Mouse (Mus musculus) gastrocnemius, adult 2 months (tissue): ENCODE measurements around the gene Rhbdl3. TPM values are rescaled to one million over a fixed set of nuclear protein-coding genes. Genes with fewer than 3 reads are reported as not detected.

Experiments
- DNase-seq: peaks from one replicate; pipeline ENCODE4 v3.0.0; 2022
- H3K27ac ChIP-seq: fragments of 200-600 bp; 2 replicates; pipeline ENCODE4 v1.8.1; 2022; ENCODE audit warnings: mild to moderate bottlenecking
- H3K4me3 ChIP-seq: fragments of 200-600 bp; 2 replicates; pipeline ENCODE4 v1.8.1; 2022; ENCODE audit warnings: mild to moderate bottlenecking, moderate library complexity
- CTCF ChIP-seq: fragments of 200-600 bp; IDR thresholded peaks from 2 replicates; pipeline ENCODE4 v1.8.1; 2022; ENCODE audit warnings: antibody characterized with exemption, mild to moderate bottlenecking, moderate library complexity
- intact Hi-C: fragments of 180-260 bp; cut with DNase I; formaldehyde crosslinking; loops from one replicate; pipeline ENCODE4 v1.15.1; 2025
- total RNA-seq, 2 experiments: library from RNA; stranded (reverse); gene quantifications; 2 replicates each; pipeline ENCODE4 v1.2.3; 2021

Rhbdl3 gene
- total RNA-seq, 2 experiments from 2014 or later: 3.9 to 7.6 TPM

DNA sequence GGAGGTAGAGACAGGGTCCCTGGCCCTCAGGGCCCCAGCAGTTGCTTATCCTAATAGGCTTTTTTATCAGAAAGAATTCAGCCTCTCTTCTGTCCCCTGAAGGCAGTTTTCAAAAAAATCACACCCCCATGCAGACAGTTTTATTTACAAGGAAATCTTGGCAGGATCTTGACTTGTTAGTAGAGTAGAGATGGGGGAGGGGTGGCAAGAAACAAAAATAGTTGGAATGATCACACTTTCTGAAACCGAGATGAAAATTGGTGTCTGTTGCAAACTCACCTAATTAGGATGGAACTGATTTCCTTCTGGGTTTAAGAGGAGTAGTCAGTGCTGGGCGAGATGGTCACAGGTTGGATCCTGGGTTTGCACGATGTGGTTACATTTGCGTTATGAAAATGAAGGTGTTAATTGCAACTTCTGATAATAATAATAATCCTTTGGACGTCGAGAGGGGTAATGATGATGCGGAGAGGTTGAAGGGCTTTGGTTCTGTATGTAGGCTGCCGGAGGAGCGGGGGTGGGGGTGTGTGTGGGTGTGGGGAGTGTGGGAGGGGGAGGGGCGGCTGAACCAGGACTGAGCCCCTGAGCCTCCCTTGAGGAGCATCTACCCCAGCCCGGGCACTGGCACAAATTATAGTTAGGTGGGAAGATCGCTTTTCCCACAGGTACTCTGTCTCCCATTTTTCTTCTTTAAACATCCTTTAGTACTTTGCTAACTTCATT, 1.0 kb upstream of the Rhbdl3 start:
- H3K4me3 ChIP-seq: no peak overlapping the region; the same call in 1 of the 2 replicates
- intact Hi-C loops: loop anchor here (5.0 kb wide), 1 partner anchor 53 kb away; no protein-coding TSS in a partner anchor
- DNase-seq: no peak
- no peak for TF ChIP-seq CTCF
- no peak overlapping the region for H3K27ac ChIP-seq

DNA sequence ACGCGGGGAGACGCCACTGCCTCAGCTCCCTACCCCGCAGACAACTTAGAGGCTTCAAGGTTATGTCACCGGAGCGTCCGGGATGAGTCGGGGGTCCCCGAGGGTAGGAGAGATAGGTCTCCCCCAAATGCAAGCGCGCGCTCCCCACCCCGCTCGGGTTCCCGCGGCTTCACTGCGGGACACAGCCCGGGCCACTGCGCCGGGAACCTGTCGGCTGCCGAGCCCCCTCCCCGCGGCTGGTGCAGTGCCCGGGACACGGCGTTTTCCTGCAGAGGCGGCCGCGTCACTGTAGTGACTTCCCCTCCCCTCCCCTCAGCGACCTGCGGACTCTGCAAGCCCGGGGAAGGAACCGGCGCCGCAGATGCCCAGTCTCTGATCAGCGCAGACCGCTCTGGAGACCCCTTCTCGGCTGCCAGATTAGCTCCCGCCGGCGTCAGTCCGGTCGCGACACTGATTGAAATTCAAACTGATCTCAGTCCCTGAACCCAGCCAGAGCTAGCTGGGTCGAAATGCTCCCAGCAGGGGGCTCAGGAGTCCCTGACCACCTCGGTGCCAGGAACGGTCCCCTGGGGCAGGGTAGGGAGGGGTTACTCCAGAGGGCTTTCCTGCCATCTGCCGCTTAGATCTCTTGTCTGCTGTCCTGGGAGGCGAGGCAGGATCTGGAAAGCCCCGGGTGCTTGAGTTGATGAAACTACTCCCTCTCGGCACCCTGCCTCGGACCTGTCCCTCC, 769 bp downstream of the Rhbdl3 start:
- peak; percentile 82 for DNase-seq
- Histone ChIP-seq H3K27ac (peak overlapping the region; percentile 86), H3K4me3 (peak overlapping the region; percentile 95)
- intact Hi-C loops: loop anchor here (5.0 kb wide), 1 partner anchor 51 kb away; no protein-coding TSS in a partner anchor
- TF ChIP-seq CTCF: peak; percentile 46

DNA sequence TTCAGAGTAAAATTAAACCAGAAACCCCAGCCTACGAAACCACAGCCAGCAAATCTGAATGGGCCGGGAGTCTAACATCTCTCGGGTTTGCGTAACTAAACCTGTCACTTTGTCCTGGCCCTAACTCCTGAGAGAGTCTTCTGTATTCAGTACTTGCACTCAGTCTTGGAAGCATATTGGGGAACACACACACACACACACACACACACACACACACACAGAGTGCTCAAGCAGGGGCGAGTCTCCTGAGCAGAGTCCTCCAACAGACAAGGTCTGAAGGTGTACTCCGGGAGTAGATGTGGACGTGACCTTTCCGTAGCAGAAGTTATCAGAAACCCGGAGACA, 1.3 kb downstream of the Rhbdl3 start:
- no peak for DNase-seq
- Histone ChIP-seq H3K27ac (peak overlapping the region; percentile 86), H3K4me3 (peak overlapping the region; percentile 95)
- TF ChIP-seq CTCF: no peak
- intact Hi-C loops: loop anchor here (5.0 kb wide), 1 partner anchor 50 kb away; no protein-coding TSS in a partner anchor

DNA sequence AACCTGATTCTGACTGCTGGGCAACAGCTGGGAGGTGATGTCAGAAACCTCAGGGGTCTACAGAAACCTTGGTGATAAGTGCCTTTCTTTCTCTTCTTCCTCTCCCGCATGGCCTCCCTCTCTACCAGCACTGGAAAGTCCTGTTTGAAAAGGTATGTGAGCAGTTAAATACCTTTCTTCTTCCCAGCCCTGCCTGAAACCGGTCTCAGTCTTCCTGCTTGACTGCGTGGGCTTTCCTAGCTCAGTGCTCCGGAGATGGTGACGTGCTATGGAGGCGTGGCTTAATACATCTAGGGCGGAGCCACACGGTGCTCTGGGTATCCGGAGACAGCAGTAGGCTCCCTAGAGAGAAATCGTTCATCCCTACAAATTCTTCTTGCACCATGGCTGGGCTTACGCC, 1.8 kb downstream of the Rhbdl3 start:
- no peak for TF ChIP-seq CTCF
- peak overlapping the region; percentile 86 for H3K27ac ChIP-seq
- peak; percentile 78 for DNase-seq
- intact Hi-C loops: loop anchor here (5.0 kb wide), 1 partner anchor 50 kb away; no protein-coding TSS in a partner anchor
- H3K4me3 ChIP-seq: peak overlapping the region; percentile 95

DNA sequence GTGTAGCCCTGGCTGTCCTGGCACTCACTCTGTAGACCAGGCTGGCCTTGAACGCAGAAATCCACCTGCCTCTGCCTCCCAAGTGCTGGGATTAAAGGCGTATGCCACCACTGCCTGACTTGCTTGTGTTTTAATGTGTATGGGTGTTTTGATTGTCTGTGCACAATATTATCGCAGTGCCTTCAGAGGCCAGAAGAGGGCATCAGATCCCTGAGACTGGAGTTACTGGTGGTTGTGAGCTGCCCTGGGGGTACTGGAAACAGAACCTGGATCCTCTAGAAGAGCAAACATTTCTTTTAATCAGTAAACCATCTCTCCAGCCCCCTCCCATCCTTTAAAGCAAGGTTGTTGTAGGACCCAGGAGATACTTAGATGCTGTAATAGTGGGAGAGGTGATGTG, 3.0 kb downstream of the Rhbdl3 start:
- intact Hi-C loops: loop anchor here (5.0 kb wide), 1 partner anchor 49 kb away; no protein-coding TSS in a partner anchor
- Histone ChIP-seq H3K27ac (no peak overlapping the region), H3K4me3 (no peak overlapping the region)
- TF ChIP-seq CTCF: peak; percentile 39; the same call in 1 of the 2 replicates
- DNase-seq: no peak

DNA sequence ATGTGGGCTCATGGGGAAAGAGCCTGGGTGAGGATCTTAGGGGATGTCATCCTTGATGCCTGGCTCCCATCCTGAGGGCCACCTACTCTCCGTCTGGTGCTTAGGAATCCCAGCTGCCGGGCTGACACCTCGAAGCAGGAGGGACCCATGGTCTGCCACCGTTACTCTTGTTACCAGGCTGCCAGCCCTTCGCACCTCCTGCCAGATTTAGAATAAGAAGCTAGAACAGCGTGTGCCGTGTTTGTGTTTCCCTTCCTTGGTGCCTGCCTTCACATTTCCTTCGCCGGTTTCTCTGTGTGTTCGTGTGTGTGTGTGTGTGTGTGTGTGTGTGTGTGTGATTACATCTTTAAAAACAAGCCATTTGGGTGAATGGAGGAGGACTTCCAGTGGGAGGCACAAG, 4.1 kb downstream of the Rhbdl3 start:
- Histone ChIP-seq H3K4me3 (no peak overlapping the region), H3K27ac (no peak overlapping the region; the same call in 1 of the 2 replicates)
- TF ChIP-seq CTCF: no peak
- intact Hi-C loops: loop anchor here (5.0 kb wide), 1 partner anchor 47 kb away; no protein-coding TSS in a partner anchor
- DNase-seq: peak; percentile 60

DNA sequence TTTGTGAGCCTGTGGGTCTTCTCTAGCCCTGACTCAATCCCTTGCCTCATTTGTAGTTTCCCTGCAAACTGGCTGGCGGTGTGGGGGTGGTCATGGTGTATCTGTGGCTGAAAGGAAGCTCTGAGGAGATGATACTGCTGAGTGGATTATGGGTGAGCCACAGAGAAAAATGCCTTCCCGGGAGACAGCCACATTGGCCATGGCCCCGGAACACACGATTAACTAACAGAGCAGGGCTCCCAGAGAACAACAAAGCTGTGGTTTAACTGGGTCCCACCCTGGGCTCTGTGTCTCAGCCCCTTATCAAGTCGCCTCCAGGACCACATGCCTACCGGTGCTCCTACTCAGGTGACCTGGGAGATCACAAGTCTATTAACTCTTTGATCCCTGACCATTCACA, 7.8 kb downstream of the Rhbdl3 start:
- no peak overlapping the region for H3K4me3 ChIP-seq
- TF ChIP-seq CTCF: no peak
- no peak overlapping the region for H3K27ac ChIP-seq
- DNase-seq: no peak
- intact Hi-C loops: no loop called here

DNA sequence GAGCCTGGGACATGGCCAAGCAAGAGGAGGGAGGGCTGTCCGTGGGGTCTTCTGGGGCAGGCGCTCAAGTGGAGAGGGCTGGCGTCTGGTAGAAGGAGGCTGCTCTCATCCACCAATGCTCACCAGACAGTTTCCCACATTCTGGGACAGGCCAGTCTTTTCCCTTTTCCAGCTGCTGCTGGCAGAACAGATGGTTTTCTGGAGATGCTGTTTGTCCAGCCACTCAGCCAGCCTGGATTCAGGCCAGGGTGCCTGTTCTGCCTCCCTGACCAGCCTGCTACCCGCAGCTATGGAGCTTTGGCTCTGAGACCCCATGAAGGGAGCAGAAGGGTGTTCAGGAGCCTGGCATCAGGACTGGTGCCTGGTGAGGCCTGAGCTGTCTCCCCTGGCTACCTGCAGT, 10.6 kb downstream of the Rhbdl3 start:
- DNase-seq: peak; percentile 33
- no peak for TF ChIP-seq CTCF
- intact Hi-C loops: no loop called here
- Histone ChIP-seq H3K4me3 (no peak overlapping the region), H3K27ac (no peak overlapping the region)

DNA sequence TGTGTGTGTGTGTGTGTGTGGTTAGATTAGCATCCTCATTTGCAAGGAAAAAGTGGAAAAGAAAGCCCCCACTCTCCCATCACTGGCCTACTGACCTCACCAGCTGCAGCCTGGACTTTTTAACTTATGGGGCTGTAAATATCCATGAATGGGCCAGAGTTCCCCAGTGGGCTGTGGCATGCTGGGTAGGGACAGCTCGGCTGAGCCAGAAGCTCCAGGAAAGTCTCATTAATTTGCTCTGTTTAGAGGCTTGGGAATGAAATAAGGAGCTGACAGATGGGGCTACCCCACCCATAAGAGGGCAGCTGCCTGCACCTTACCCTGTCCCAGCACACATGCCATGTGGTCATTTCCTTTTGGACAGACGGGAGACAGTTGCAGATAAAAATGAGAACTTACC, 11.3 kb downstream of the Rhbdl3 start:
- Histone ChIP-seq H3K27ac (no peak overlapping the region), H3K4me3 (no peak overlapping the region)
- intact Hi-C loops: no loop called here
- no peak for DNase-seq
- no peak for TF ChIP-seq CTCF

DNA sequence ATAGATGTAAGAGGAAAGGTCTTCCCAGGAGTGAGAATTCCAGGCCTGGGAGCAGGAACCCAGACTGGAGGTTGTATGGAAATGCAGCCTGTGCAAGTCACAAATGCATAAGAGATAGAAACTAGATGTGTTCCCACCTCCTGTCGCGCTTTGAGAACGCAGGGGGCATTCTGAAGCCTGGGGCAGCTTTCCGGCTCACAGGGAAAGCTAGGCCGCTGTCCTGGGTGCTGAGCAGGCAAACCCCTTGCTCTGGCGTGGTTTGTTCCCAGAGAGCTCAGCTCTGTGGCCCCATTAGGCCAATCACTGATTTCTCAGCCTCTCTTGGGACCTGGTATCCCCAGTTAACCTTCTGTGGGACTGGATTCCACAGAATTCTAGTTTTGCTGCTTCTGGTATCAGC, 11.9 kb downstream of the Rhbdl3 start:
- Histone ChIP-seq H3K27ac (no peak overlapping the region), H3K4me3 (no peak overlapping the region)
- no peak for TF ChIP-seq CTCF
- no peak for DNase-seq
- intact Hi-C loops: no loop called here

DNA sequence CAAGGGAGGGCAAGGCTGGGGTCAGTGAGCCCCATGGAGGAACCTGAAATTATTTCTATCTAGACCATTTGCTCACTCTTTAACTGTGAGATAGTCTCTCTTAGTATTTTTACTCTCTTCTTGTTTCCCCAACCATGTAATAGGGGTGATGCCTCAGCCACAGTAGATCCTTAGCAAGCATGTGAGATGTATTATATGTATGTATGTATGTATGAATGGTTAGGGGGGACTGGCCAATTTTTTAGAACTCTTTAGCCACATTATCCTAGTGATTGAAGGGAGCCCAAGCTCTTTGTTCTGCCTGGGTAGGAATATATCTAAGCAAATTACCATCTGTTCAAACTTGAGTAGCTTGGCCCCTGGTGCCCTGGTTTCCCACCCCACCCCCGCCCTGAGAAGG, 12.8 kb downstream of the Rhbdl3 start:
- no peak overlapping the region for H3K4me3 ChIP-seq
- H3K27ac ChIP-seq: no peak overlapping the region
- DNase-seq: no peak
- no peak for TF ChIP-seq CTCF
- intact Hi-C loops: no loop called here

DNA sequence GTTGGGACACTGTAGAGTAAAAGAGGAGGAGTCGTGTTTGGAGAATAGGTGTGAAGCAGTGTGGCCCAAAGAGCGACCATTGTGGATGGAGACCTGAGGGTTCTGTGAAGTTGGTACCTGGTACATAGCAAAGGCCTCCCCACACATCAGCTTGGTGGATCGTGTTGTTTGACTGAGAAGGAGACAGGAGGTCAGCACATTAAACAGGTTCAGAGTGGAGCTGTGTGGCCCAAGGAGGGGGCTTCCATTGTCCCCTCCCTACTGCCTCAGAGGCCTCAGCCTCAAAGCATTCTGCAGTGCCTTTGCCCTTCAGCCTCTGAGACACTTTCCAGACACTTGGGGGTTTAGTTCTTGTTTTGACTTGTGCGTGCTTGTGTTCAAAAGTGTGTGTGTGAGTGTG, 13.2 kb downstream of the Rhbdl3 start:
- DNase-seq: no peak
- no peak overlapping the region for H3K27ac ChIP-seq
- intact Hi-C loops: no loop called here
- no peak for TF ChIP-seq CTCF
- no peak overlapping the region for H3K4me3 ChIP-seq
